Mouse (Mus musculus): Measurements from ENCODE around the gene Cdk11b. TPM values are rescaled to one million over a fixed set of nuclear protein-coding genes. Genes with fewer than 3 reads are reported as not detected.
"Not testable (repeated sequence)": the region's sequence is repeated elsewhere in the genome, so short reads cannot be mapped to it uniquely, and the experiment has no call there.

The Cdk11b gene
- total RNA-seq, 2 experiments from 2014 or later = 43.6 to 46.8 TPM

- no peak for DNase-seq
These were observed 17.8 kb upstream of the Cdk11b start for GRCm38 (mm10) chr4:155606825-155607224.

- no peak for DNase-seq
These were observed 12.8 kb upstream of the Cdk11b start for GRCm38 (mm10) chr4:155611860-155612259.

GRCm38 (mm10) chr4:155613264-155613663 is 11.4 kb upstream of the Cdk11b start:
- no peak for DNase-seq

GRCm38 (mm10) chr4:155618321-155618720 is 6.3 kb upstream of the Cdk11b start:
- peak; percentile 14 to 19 for DNase-seq

GRCm38 (mm10) chr4:155630267-155630666 is 5.6 kb downstream of the Cdk11b start:
- no peak for DNase-seq

- no peak for DNase-seq
These were observed 11.3 kb downstream of the Cdk11b start for GRCm38 (mm10) chr4:155635766-155636499.

GRCm38 (mm10) chr4:155643531-155643930 is 18.9 kb downstream of the Cdk11b start:
- DNase-seq = no peak

GRCm38 (mm10) chr4:155645308-155645707 is 20.7 kb downstream of the Cdk11b start, which contains the start of gene Gm10563:
Gene Gm10563, minus strand, starts transcription at chr4:155645408.
- DNase-seq = not testable (repeated sequence)

GRCm38 (mm10) chr4:155645721-155646120 is 21.1 kb downstream of the Cdk11b start:
- no peak for DNase-seq

- no peak for DNase-seq
These were observed 24.7 kb downstream of the Cdk11b start for GRCm38 (mm10) chr4:155649355-155649754.

GRCm38 (mm10) chr4:155651553-155652269 is 27.1 kb downstream of the Cdk11b start:
- DNase-seq = no peak

- no peak for DNase-seq
These were observed 27.8 kb downstream of the Cdk11b start for GRCm38 (mm10) chr4:155652283-155653085.

GRCm38 (mm10) chr4:155653086-155653450 is 28.4 kb downstream of the Cdk11b start, which contains the start of gene Mmp23:
Gene Mmp23, minus strand, starts transcription at chr4:155653384.
- peak in 1 of 2 experiments; percentile 16 for DNase-seq

GRCm38 (mm10) chr4:155653451-155654182 is 29.0 kb downstream of the Cdk11b start:
- peak; percentile 29 to 37 for DNase-seq

GRCm38 (mm10) chr4:155654183-155654455 is 29.5 kb downstream of the Cdk11b start:
- DNase-seq = peak in 1 of 2 experiments; percentile 11

- peak in 1 of 2 experiments; percentile 12 for DNase-seq
These were observed 30.0 kb downstream of the Cdk11b start for GRCm38 (mm10) chr4:155654456-155655298.

- DNase-seq = no peak
These were observed 31.6 kb downstream of the Cdk11b start for GRCm38 (mm10) chr4:155656214-155656751.

GRCm38 (mm10) chr4:155658961-155659360 is 34.3 kb downstream of the Cdk11b start:
- DNase-seq = no peak

- DNase-seq = no peak
These were observed 36.0 kb downstream of the Cdk11b start for GRCm38 (mm10) chr4:155660641-155661040.

- no peak for DNase-seq
These were observed 42.2 kb downstream of the Cdk11b start for GRCm38 (mm10) chr4:155666903-155667302.
